Mouse (Mus musculus) frontal cortex, postnatal 14 days (tissue): ENCODE results near the gene Gm20905.
"Not testable (repeated sequence)": the region's sequence is repeated elsewhere in the genome, so short reads cannot be mapped to it uniquely, and the experiment has no call there.

Experiments used
- DNase-seq, 2 experiments: peaks; one replicate each; pipeline ENCODE4 v3.0.0; 2022; ENCODE audit warnings: low spot score in 2 of 2

Gm20905 gene

DNA sequence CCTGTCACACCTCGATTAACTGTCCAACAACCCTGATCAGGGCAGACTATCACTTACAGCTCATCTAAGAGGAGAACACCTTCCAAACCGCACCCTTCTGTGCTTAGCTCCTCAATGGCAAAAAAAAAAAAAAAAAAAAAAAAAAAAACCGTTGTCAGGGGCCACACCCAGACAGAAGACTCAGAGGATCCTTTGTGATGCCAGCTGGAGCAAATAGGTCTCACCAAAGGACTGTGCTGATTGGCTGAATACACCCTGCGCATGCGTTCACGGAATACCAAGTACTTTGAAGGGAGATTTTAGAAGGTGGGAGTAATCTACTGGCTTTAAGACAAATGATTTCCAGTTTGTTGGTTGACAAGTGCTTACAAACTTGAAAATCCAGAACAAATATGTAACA is at the start of gene Gm20905:
Gene Gm20905 (minus strand): TSS at position 101 of the 400 bp plus-strand sequence.
- DNase-seq: not testable (repeated sequence)
